Mouse (Mus musculus): ENCODE results near the gene Mbip. TPM values are rescaled to one million over a fixed set of nuclear protein-coding genes. Genes with fewer than 3 reads are reported as not detected.

The Mbip gene
- total RNA-seq (2014; fragmentation: Nextera tagmentation): 20.2 and 27.0 TPM in 2 replicates
- 34.7 and 37.8 TPM in 2 replicates for total RNA-seq (2017)

DNA sequence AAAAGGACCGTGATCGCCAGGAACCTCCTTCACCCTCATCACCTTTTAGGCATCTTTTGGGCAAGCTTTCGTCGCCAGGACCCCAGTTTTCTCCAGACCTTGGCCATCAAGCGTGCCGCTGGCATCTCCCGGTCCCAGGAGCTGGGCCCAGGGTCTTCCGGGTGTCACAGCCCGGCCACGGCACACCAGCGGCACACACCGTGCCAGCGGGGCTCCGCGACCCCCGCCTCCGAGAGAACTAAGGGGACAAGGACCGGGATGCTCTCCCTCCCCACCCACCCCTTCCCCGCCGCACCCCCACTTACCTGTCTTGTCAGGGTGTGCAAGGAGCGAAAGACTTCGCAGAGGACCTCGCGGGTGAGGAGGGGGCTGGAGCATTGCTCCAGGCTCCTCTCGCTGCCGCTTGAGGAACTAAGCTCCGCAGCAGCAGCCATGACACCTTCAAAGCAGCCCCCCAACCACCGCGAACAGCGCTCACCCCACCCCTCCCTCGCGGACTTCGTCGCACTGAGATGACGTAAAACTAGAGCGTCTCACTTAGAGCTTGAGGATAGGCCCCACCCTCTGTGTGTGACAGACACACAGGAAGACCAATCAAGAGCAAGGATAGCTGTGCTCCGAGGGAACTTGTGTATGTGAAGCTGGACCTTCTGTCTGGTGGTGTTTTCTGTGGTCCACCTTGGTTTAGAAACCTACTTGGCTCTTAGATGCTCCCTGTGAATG, at the start of gene Mbip:
Mbip (minus strand) TSS at position 528 of the 723 bp plus-strand sequence.
- ATAC-seq (replicated peaks; ENCODE audit: low FRiP score, low TSS enrichment, poor library complexity, severe bottlenecking): peak; percentile 100

DNA sequence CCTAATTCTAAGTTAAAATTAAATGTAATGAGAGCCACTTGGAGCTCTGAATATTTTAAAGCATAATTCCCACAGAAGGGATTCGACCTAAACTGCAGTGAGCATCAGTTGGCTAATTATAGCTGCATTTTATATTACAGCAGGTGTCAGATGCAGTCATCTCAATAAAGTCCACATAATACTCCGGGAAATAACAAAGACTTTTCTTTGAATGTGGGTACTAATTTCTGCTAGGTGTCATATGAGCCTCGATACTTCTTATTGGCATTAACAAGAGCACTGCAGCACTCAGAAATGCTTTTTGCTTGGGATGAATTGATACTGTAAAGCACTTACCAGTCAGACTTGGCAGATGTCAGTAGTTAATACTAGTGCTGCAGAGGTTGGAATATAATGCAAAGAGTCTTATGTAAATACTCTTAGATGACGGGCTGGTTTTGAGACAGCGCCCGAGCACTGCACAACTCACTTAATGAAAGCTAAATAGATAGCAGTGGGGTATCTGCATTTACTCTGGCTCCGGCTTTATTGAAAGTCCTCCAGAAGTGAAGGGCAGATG, 42.0 kb upstream of the Mbip start:
- no peak for ATAC-seq (replicated peaks; ENCODE audit: low FRiP score, low TSS enrichment, poor library complexity, severe bottlenecking)

DNA sequence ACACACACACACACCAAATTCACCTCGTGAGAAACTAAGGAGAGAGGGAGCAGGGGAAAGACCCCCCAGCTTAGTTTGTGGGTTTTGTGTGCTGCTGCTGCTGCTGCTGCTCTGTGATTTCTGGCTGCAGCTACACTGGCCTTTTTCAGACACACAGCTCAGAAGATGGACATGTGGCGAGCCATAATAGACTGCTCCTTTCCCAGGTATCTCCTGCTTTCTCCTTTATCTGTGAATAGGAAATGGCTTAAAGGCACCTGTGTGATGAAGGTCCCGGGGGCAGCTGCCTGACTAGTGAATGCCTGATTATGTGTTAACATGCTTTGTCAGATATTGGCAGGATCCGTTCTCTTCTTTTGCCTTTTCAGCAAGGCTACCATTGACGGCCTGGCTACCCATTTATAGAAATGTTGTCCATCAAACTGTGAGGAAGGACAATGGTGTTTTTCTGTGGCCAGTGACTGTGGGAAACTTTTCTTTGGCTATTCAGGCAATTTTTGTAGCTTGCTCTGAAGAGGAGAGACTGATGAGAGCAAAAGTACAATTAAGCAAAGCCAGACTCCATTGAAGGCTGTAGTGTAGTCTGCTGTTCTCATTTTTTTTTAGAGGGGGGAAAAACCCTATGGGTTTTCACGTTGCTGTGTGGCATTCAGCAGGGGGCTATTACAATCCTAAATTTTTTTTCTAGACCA, 41.4 kb upstream of the Mbip start:
- no peak for ATAC-seq (replicated peaks; ENCODE audit: low FRiP score, low TSS enrichment, poor library complexity, severe bottlenecking)

DNA sequence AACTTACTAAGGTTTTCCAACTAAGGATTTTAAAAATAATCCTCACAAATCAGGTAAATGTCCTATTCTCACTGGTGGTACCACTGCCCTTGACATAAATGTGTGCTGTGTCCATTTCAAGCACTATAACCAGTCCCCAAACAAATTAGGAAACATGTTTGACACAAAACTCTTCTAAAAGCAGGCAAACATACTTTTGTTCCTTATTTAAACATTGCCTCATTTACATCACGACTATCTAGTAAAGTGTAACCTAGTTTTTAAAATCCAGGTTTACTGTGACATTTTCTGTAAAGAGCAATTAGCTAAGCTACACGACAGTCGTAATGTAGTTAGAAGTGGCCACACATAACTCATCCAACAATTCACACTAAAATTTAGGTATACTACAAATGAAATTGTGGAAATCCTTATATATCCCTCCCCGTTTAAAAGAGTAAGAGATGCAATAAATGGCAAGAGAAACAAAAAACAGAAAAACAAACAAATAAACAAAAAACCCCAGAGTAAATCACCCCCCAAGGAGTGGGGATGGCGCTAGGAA, 851 bp downstream of the Mbip start:
- ATAC-seq (replicated peaks; ENCODE audit: low FRiP score, low TSS enrichment, poor library complexity, severe bottlenecking): no peak; the same call in 1 of the 2 replicates

DNA sequence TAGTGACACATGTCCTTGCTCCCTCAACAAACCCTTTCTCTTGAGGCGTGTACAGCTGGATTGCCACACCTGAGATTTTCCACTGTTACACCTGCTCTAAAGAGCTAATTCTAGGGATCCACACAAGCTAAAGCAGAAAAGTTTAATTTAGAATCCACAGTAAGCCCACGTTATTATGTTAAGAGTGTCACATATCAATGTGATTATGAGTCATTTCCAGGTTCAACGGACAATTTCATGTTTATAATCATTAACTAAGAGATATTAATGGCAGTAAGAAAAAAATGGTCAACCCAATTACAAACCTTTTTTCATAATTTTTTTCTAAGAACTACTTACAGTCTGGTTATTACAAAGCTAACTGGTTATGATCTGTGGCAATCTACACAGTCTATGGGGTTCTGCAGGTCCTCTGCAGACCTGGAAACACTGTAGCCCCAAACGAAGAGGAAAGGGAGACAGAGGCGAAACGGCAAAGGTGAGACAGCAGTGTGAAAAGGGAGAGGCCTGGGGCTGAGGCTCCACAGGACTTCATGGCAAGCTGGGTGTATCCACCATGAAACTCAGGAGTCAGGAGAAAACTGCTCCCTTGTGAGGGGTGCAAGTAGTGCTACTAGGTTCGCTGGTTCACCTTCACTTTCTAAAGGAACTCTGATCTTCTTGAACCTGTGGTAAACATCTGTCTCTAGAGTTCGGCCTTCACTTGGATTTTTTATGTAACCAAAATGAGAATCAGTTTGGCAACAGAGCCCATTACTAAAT, 6.2 kb downstream of the Mbip start:
- ATAC-seq (replicated peaks; ENCODE audit: low FRiP score, low TSS enrichment, poor library complexity, severe bottlenecking): no peak

DNA sequence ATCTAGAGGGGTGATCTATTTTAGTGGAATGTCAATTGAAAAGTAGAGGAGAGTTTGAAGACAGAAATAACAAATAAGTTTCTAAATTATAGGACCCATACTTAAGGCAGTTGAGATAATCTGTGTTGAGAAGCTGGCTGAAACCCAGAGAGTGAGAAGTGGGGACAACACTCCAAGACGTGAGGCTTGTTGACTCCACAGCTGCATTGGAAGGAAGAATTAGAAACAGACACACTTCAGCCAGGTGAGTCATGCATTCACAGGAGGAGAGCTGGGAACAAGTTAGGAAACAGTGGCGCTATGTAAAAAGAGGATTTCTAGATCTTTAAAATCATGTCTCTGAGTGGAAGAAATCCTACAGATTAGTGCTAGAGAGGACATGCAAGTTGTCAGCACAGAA, 12.2 kb downstream of the Mbip start:
- ATAC-seq (replicated peaks; ENCODE audit: low FRiP score, low TSS enrichment, poor library complexity, severe bottlenecking): no peak

DNA sequence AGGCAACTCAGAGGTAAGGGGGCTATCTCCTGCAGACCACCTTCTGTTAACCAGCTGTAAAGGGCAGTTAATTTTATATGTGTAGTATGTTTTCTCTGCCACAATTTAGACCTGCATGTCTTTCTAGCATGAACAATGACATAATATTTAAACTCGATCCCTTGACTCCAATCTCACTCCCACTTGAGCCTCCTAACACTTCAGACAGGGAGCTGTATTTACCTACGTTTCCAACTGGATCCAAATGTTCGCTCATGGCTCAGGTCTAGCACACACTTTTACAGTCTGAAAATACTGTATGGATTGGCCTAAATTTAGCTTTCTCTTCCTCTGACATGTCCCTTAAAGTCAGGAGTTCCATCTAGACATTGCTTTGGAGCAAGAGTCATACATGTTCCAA, 13.2 kb downstream of the Mbip start:
- ATAC-seq (replicated peaks; ENCODE audit: low FRiP score, low TSS enrichment, poor library complexity, severe bottlenecking): no peak

DNA sequence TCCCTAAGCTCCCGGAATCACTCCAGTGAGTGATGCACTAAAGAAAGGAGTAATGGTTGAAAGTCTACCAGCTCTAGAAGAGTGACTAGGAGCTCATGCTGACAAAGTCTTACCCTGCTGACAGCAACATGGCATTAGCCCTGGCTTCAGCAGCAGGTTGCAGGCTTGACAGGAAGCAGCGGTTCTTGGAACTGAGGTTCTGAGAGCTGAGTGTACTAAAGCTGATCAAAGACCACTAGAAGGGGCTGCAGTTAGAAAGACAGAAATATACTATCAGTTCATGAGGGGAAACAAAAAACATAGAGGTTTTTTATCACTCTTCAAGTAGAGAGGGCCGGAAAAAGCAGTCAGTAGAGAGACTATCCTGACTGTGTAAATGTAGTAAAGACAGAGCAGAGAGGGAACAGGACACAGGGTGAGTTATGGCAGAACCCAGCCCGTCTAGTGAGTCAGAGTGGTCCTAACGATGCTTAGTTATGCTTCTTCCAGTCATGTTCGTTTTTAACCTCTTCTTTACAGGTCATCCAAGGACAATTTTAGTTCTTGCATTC, 18.2 kb downstream of the Mbip start:
- ATAC-seq (replicated peaks; ENCODE audit: low FRiP score, low TSS enrichment, poor library complexity, severe bottlenecking): no peak

DNA sequence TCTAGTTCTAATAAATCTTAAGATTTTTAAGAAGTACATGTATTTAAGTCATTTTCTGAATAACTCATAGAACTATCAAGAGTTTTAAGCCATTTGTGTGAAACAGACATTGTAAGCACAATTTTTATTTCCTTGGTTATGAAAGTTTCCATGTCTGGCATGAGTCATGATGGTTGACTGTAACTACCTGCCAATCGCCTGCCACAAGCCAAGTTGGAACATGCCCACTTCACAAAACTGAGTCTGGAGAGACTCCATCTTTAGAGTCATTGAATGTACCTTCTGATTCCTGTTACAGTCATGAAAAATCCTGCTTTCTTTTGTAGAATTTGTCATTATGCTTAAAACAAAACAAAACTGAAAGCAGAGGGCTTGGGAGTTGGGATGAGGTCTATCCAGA, 19.8 kb downstream of the Mbip start:
- ATAC-seq (replicated peaks; ENCODE audit: low FRiP score, low TSS enrichment, poor library complexity, severe bottlenecking): no peak

DNA sequence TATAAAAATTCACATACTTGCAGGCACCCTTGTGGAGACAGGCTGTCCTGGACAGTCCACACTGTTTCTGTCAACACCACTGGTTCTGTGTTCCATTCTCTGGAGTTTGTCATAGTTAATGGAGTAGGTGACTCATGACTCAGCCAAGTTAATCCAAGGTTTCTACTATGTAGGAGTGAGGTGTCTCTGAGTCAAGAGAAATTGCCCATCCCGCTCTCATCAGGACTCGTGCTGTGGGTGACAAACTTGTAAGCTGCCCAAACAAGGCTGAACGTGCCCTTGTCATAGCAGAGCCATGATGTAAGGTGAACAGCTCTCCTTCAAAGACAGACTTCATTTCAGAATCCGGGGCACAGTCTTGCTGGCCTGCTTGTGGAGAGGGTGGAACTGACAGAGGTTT, 26.8 kb downstream of the Mbip start:
- no peak for ATAC-seq (replicated peaks; ENCODE audit: low FRiP score, low TSS enrichment, poor library complexity, severe bottlenecking)

DNA sequence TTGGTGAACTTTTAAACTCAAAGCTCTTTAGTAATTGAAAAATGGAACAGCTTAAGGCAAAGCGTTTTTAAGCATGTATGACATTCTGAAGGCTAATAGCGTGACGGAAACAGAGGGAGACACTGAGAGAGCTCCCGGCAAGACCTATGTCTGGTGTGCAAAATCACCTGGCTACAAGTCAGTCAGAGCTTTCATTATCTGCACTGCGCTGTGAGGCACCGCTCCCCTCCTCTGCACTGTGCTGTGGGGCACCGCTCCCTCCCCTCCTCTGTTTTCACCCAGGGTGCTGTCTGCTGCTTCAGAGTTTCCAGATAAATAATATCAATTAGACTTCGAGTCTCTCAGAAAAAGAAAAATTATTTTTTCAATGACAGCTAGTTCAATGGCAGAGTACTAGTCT, 27.6 kb downstream of the Mbip start:
- ATAC-seq (replicated peaks; ENCODE audit: low FRiP score, low TSS enrichment, poor library complexity, severe bottlenecking): no peak

DNA sequence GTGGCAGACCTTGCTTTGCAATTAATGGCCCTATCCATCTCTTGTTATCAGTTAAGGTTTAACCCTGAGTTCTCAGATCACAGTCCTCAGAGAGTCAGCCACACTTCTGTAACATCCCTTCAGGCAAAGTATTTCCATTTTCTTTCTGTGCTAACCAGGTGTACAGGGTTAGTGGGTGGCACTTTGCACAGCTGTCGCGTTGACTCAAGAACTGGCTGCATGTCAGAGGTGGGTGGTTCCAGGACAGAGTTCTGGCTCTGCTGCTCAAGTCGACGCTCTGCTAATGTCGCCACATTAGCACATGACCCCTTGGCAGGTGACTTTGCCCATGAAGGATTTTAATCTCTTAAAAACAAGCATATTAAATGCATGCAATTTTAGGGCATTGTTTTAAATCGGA, 39.9 kb downstream of the Mbip start:
- no peak for ATAC-seq (replicated peaks; ENCODE audit: low FRiP score, low TSS enrichment, poor library complexity, severe bottlenecking)

DNA sequence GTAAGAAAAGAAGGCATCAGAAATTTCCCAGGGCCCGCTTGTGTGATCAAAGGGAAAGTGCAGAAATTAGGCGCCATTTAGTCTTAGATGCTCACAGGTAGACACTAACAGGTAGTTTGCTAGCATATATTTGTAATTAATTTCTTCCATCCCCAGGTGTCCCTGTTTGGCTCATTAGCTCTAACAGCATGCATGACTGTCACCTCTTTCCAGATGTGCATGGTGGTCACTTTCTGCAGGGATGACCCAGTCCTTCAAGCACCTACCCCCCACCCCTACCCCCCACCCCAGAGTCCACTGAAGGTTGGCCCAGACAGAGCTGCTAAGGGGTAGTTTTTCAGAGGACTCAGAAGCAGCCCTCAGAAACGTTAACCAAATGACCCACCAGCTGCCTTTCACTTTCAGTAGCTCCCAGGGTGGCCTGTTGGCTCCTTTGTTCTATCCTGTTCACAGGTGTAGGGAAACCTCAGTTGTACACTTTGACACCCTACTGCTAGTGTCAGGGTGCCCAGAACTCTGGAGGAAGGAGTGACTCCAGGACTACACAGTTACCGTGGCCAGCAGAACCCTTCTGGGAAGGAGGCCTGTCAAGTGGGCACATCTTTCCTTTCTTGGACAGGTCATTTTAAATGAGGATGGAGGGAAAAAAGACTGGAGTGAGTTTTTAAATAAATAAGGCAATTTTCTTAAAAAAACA, 43.2 kb downstream of the Mbip start:
- no peak for ATAC-seq (replicated peaks; ENCODE audit: low FRiP score, low TSS enrichment, poor library complexity, severe bottlenecking)

DNA sequence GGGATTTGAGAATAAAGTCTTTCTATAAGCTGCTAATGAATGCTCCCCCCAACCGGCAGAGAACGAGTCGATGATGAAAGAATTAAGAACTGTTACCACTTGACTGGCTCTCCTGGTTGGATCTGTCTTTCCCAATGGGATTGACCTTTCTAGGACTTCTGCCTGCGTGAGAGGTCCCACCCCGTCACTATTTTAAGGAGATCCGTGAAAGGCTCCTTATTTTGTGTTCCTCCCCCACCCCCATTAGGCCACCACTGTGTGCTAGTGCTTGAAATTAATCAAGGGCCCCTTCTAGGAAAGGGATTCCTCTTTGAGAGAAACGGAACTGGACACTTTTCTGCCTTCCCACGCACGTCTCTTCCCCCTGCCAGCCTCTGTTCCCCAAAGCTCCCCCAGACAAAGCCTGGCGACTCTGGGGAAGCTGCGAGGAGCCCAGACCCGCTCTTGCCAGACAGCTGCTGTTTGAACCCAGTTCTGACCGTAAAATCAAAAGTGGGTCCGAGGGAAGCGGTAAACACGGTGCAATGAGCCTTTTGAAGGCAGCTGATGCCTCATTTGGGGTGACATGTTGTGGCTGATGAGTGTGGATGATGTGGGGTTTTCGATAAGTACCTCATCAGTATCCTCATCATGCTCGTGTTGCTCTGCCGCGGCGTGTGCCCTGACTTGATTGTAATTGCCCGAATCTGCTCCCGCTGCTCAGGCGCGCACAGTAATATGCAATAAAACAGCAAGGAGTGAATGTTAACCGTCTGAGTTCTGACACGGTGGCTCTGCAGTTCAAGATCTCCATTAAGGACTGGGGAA, 44.0 kb downstream of the Mbip start:
- no peak for ATAC-seq (replicated peaks; ENCODE audit: low FRiP score, low TSS enrichment, poor library complexity, severe bottlenecking)

DNA sequence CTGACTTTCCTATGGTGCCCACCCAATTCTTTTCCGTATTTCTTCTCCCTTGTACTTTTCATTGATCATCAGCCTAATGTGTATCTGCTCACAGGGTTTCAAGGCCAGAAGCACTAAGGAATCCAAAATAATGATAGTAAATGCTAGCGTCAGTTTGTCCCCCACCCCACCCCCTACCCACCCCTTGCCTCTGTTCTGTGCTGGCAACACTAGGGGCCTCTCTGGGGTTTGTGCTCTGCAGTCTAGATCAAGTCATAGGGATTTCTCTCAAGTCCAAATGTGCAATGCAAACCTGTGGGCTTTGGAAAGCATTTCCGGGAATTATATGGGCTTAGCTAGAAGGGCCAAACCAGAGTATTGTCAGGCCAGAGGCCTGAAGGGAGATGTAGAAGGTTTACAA, 46.1 kb downstream of the Mbip start:
- no peak for ATAC-seq (replicated peaks; ENCODE audit: low FRiP score, low TSS enrichment, poor library complexity, severe bottlenecking)

DNA sequence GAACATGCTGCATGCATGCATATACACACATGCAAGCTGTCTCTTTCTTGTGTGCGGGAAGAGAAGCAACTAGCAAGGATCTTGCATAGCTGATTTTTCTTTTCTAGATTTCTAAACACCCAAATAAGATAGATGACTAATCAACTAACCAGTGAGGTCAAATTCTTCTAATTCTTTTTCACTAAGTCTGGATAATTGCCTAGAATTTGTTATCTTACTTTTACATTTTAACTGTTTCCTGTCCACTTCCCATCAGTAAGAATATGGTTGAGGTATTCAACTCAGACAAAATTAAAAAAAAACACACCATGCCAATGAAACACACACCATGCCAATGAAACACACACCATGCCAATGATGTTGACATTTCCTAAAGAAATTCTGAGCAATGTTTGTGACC, 46.8 kb downstream of the Mbip start:
- ATAC-seq (replicated peaks; ENCODE audit: low FRiP score, low TSS enrichment, poor library complexity, severe bottlenecking): no peak

DNA sequence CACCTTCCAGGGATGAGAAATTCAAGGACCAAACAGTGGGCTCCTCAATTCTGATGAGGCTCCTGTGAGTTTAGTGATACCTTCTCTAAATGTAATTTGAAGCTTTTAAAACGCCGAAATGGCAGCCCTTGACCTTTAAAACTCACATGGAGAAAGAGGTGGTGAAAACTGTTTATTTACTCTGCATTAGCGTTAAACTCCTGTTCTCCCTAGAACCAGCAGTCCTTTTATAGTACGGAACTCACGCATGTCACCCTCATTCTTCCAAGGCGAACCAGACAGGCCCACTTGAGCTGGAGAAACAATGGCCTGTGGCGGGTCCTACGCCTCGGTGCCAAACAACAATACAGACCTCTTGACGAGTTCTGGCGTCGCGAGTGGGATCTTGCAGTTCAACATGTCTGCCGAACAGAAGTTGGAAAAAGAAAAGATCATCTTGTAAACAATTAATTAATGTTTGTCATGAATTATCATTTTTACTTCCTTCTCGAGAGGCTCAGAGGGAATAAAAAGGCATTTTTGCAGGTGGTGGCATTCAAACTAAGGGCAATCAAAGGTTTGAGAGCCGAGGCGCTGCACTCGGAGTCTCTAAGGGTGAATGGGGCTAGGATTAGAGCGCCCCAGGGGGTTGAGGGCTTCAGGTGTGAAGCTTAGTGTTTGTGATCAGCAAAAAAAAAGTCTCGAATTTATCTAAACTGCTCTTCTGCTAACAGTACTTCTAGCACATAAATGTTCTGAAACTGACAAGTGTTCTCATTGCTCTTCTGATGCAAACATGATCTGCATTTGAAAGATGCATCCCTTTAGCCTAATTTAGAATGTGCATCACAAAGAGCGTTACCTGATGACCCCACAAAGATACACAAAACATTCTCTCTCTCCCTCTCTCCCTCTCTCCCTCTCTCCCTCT, 47.5 kb downstream of the Mbip start:
- ATAC-seq (replicated peaks; ENCODE audit: low FRiP score, low TSS enrichment, poor library complexity, severe bottlenecking): no peak
